Mouse (Mus musculus) forebrain, embryonic 13.5 days (tissue): ENCODE measurements around the gene Npas2. TPM values are rescaled to one million over a fixed set of nuclear protein-coding genes. Genes with fewer than 3 reads are reported as not detected.

Experiments used
- ATAC-seq: fragments of 200-750 bp; cut with Nextera tagmentation; 2 replicates; pipeline ENCODE4 v1.8.0; 2017
- H3K27ac ChIP-seq: fragments of 300-500 bp; sonication (generic); 2 replicates; pipeline ENCODE4 v1.5.1; 2015; ENCODE audit warnings: inconsistent platforms, mild to moderate bottlenecking, moderate library complexity
- H3K27me3 ChIP-seq: fragments of 300-500 bp; sonication (generic); 2 replicates; pipeline ENCODE4 v1.6.1; 2015; ENCODE audit warnings: mild to moderate bottlenecking, inconsistent platforms
- H3K36me3 ChIP-seq: fragments of 300-500 bp; sonication (generic); 2 replicates; pipeline ENCODE4 v1.6.1; 2015; ENCODE audit warnings: mild to moderate bottlenecking, inconsistent platforms; ENCODE audit not compliant: poor library complexity, severe bottlenecking
- H3K4me1 ChIP-seq: fragments of 300-500 bp; sonication (generic); 2 replicates; pipeline ENCODE4 v1.6.1; 2015; ENCODE audit warnings: inconsistent platforms
- H3K4me2 ChIP-seq: fragments of 300-500 bp; sonication (generic); 2 replicates; pipeline ENCODE4 v1.6.1; 2015; ENCODE audit warnings: inconsistent platforms, mild to moderate bottlenecking, moderate library complexity
- H3K4me3 ChIP-seq: fragments of 300-500 bp; sonication (generic); 2 replicates; pipeline ENCODE4 v1.5.1; 2015; ENCODE audit warnings: mild to moderate bottlenecking, inconsistent platforms
- H3K9ac ChIP-seq: fragments of 300-500 bp; sonication (generic); 2 replicates; pipeline ENCODE4 v1.6.1; 2015; ENCODE audit warnings: mild to moderate bottlenecking, inconsistent platforms
- H3K9me3 ChIP-seq: fragments of 300-500 bp; sonication (generic); replicated peaks from 2 replicates; pipeline ENCODE4 v1.6.1; 2016; ENCODE audit warnings: inconsistent platforms
- WGBS: fragments of 180-500 bp; shearing (Covaris S2); methylation state at CpG from one replicate; pipeline ENCODE4 v1.1.7; 2015; 5-methylcytosine and 5-hydroxymethylcytosine counted together
- polyA plus RNA-seq: library from polyadenylated mRNA; unstranded; fragments of >200 nt; fragmentation: Nextera tagmentation; extraction: Ambion mirVana; gene quantifications from 2 replicates; pipeline ENCODE4 v1.2.1, GENCODE M21; 2015

Gene Npas2
- polyA plus RNA-seq, 1 experiment from 2014 or later: 0.15 TPM

- Histone ChIP-seq H3K4me1 (no peaks in the 10 kb centered on the region), H3K27ac (no peak overlapping the region), H3K36me3 (no peaks in the 10 kb centered on the region), H3K9ac (no peak overlapping the region), H3K9me3 (peaks cover 6% of the 10 kb centered on the region), H3K4me2 (no peak overlapping the region), H3K4me3 (no peak overlapping the region), H3K27me3 (no peaks in the 10 kb centered on the region)
- ATAC-seq: no peak
- 93% methylated on average over 9 of the region's 9 CpGs for WGBS
Measured at GRCm38 (mm10) chr1:39298294-39298693, 104.8 kb downstream of the Npas2 start.

- no peaks in the 10 kb centered on the region for H3K36me3 ChIP-seq
- H3K4me3 ChIP-seq: no peak overlapping the region
- 93% methylated on average over 9 of the region's 9 CpGs for WGBS
- H3K9ac ChIP-seq: no peak overlapping the region
- H3K4me1 ChIP-seq: no peaks in the 10 kb centered on the region
- no peak for ATAC-seq
- no peak overlapping the region for H3K27ac ChIP-seq
- H3K27me3 ChIP-seq: no peaks in the 10 kb centered on the region
- H3K4me2 ChIP-seq: no peak overlapping the region
- H3K9me3 ChIP-seq: peaks cover 6% of the 10 kb centered on the region
Measured at GRCm38 (mm10) chr1:39300243-39300642, 106.7 kb downstream of the Npas2 start.

GRCm38 (mm10) chr1:39300676-39301075 is 107.1 kb downstream of the Npas2 start:
- no peak for ATAC-seq

GRCm38 (mm10) chr1:39302246-39302645 is 108.7 kb downstream of the Npas2 start:
- Histone ChIP-seq H3K9me3 (peaks cover 6% of the 10 kb centered on the region), H3K4me3 (no peak overlapping the region), H3K27ac (no peak overlapping the region), H3K27me3 (no peaks in the 10 kb centered on the region), H3K4me2 (no peak overlapping the region), H3K36me3 (no peaks in the 10 kb centered on the region), H3K4me1 (no peaks in the 10 kb centered on the region), H3K9ac (no peak overlapping the region)
- ATAC-seq: no peak
- WGBS: 95% methylated on average over 7 of the region's 7 CpGs

More at GRCm38 (mm10) chr1:39300676-39301075, 107.1 kb downstream of the Npas2 start:
- H3K9ac ChIP-seq: no peak overlapping the region
- no peak overlapping the region for H3K4me3 ChIP-seq
- no peak overlapping the region for H3K4me2 ChIP-seq
- H3K27me3 ChIP-seq: no peaks in the 10 kb centered on the region
- WGBS: 92% methylated on average over 6 of the region's 6 CpGs
- no peak overlapping the region for H3K27ac ChIP-seq
- H3K4me1 ChIP-seq: no peaks in the 10 kb centered on the region
- no peaks in the 10 kb centered on the region for H3K36me3 ChIP-seq
- peaks cover 6% of the 10 kb centered on the region for H3K9me3 ChIP-seq

- H3K27ac ChIP-seq: no peak overlapping the region
- H3K27me3 ChIP-seq: no peaks in the 10 kb centered on the region
- no peak overlapping the region for H3K9ac ChIP-seq
- H3K4me3 ChIP-seq: no peak overlapping the region
- ATAC-seq: no peak
- no peak overlapping the region for H3K4me2 ChIP-seq
- 77% methylated on average over 4 of the region's 4 CpGs for WGBS
- H3K9me3 ChIP-seq: peaks cover 6% of the 10 kb centered on the region
- H3K36me3 ChIP-seq: no peaks in the 10 kb centered on the region
- no peaks in the 10 kb centered on the region for H3K4me1 ChIP-seq
Measured at GRCm38 (mm10) chr1:39303054-39303649, 109.6 kb downstream of the Npas2 start.

GRCm38 (mm10) chr1:39307291-39307690 is 113.8 kb downstream of the Npas2 start:
- H3K27ac ChIP-seq: no peak overlapping the region
- H3K9me3 ChIP-seq: no peaks in the 10 kb centered on the region
- no peaks in the 10 kb centered on the region for H3K36me3 ChIP-seq
- H3K4me1 ChIP-seq: 0 out of 2 replicates have a peak, but pooled peaks cover 2% of the 10 kb centered on the region
- no peak overlapping the region for H3K4me2 ChIP-seq
- no peak overlapping the region for H3K4me3 ChIP-seq
- H3K27me3 ChIP-seq: no peaks in the 10 kb centered on the region; the same call in 1 of the 2 replicates
- no peak overlapping the region for H3K9ac ChIP-seq
- ATAC-seq: no peak

GRCm38 (mm10) chr1:39307971-39308370 is 114.4 kb downstream of the Npas2 start:
- no peaks in the 10 kb centered on the region for H3K36me3 ChIP-seq
- no peak for ATAC-seq
- no peak overlapping the region for H3K9ac ChIP-seq
- no peak overlapping the region for H3K27ac ChIP-seq
- 83% methylated on average over 2 of the region's 2 CpGs for WGBS
- H3K27me3 ChIP-seq: no peaks in the 10 kb centered on the region; the same call in 1 of the 2 replicates
- H3K4me2 ChIP-seq: no peak overlapping the region
- 0 out of 2 replicates have a peak, but pooled peaks cover 8% of the 10 kb centered on the region for H3K4me1 ChIP-seq
- H3K4me3 ChIP-seq: no peak overlapping the region
- H3K9me3 ChIP-seq: no peaks in the 10 kb centered on the region

- H3K4me2 ChIP-seq: no peak overlapping the region
- 0 out of 2 replicates have a peak, but pooled peaks cover 8% of the 10 kb centered on the region for H3K4me1 ChIP-seq
- 95% methylated on average over 7 of the region's 7 CpGs for WGBS
- H3K27ac ChIP-seq: no peak overlapping the region
- no peaks in the 10 kb centered on the region for H3K9me3 ChIP-seq
- no peaks in the 10 kb centered on the region; the same call in 1 of the 2 replicates for H3K27me3 ChIP-seq
- H3K4me3 ChIP-seq: no peak overlapping the region
- no peak for ATAC-seq
- no peak overlapping the region for H3K9ac ChIP-seq
- H3K36me3 ChIP-seq: no peaks in the 10 kb centered on the region
Measured at GRCm38 (mm10) chr1:39309548-39309947, 116.0 kb downstream of the Npas2 start.

GRCm38 (mm10) chr1:39312345-39312967 is 118.9 kb downstream of the Npas2 start:
- Histone ChIP-seq H3K36me3 (no peaks in the 10 kb centered on the region), H3K27me3 (no peaks in the 10 kb centered on the region; the same call in 1 of the 2 replicates), H3K27ac (no peak overlapping the region), H3K4me1 (0 out of 2 replicates have a peak, but pooled peaks cover 8% of the 10 kb centered on the region), H3K9ac (no peak overlapping the region), H3K4me2 (peak overlapping the region; percentile 49), H3K4me3 (0 out of 2 replicates have a peak overlapping the region, but pooled peaks have one; percentile 3), H3K9me3 (no peaks in the 10 kb centered on the region)
- 22% methylated on average over 25 of the region's 25 CpGs for WGBS
- peak; percentile 55 for ATAC-seq

- Histone ChIP-seq H3K27me3 (no peaks in the 10 kb centered on the region; the same call in 1 of the 2 replicates), H3K4me3 (no peak overlapping the region), H3K9me3 (no peaks in the 10 kb centered on the region), H3K4me2 (no peak overlapping the region), H3K27ac (no peak overlapping the region), H3K36me3 (no peaks in the 10 kb centered on the region), H3K4me1 (0 out of 2 replicates have a peak, but pooled peaks cover 8% of the 10 kb centered on the region), H3K9ac (no peak overlapping the region)
- 71% methylated on average over 10 of the region's 10 CpGs for WGBS
- no peak for ATAC-seq
Measured at GRCm38 (mm10) chr1:39313352-39314245, 120.1 kb downstream of the Npas2 start.

GRCm38 (mm10) chr1:39317935-39318334 is 124.4 kb downstream of the Npas2 start:
- H3K4me3 ChIP-seq: no peak overlapping the region
- WGBS: 86% methylated on average over 2 of the region's 2 CpGs
- no peaks in the 10 kb centered on the region for H3K36me3 ChIP-seq
- no peak overlapping the region for H3K9ac ChIP-seq
- H3K9me3 ChIP-seq: no peaks in the 10 kb centered on the region
- no peak for ATAC-seq
- no peaks in the 10 kb centered on the region for H3K4me1 ChIP-seq
- H3K27me3 ChIP-seq: no peaks in the 10 kb centered on the region
- no peak overlapping the region for H3K27ac ChIP-seq
- no peak overlapping the region for H3K4me2 ChIP-seq

GRCm38 (mm10) chr1:39318870-39319269 is 125.3 kb downstream of the Npas2 start:
- no peaks in the 10 kb centered on the region for H3K4me1 ChIP-seq
- H3K9ac ChIP-seq: no peak overlapping the region
- no peak overlapping the region for H3K27ac ChIP-seq
- ATAC-seq: no peak
- H3K9me3 ChIP-seq: no peaks in the 10 kb centered on the region
- no peaks in the 10 kb centered on the region for H3K36me3 ChIP-seq
- 78% methylated on average over 7 of the region's 7 CpGs for whole genome bisulfite sequencing
- no peaks in the 10 kb centered on the region for H3K27me3 ChIP-seq
- no peak overlapping the region for H3K4me2 ChIP-seq
- no peak overlapping the region for H3K4me3 ChIP-seq
